Comparison of ENCODE assay signal across 23 mouse cellular contexts in genomic region chr10:43294331-43294730, GRCm38 (mm10).
DNase-seq lines count a peak whose midpoint lies in the region; ATAC-seq lines count a peak whose summit lies in the region.
"Had no signal": no experiment of that assay in that cellular context is flagged by ENCODE, and none has a peak within 500 bp of the region (broad histone marks: within the 10 kb centered on the region; RNA-seq: fewer than 3 reads in every experiment).

No protein-coding gene starts in this region.

- H3K27ac ChIP-seq in midbrain, embryonic 12.5 days (replicated peaks), result no peak overlapping the region
- H3K27ac ChIP-seq in midbrain, embryonic 10.5 days (replicated peaks), result no peak overlapping the region
- H3K27ac ChIP-seq in hindbrain, embryonic 16.5 days (ENCODE audit: low read depth, low read length), result no peak overlapping the region
- H3K27ac ChIP-seq: embryonic facial prominence, embryonic 15.5 days; forebrain, embryonic 10.5 days; left cerebral cortex, adult 2 months; neural tube, embryonic 13.5 days had no signal

- DNase-seq in cerebellum, adult 8-10 months, result peak; percentile 16
- DNase-seq in cerebellum, adult 11 months, result no peak
- no peak for DNase-seq in midbrain, embryonic 10.5 days (ENCODE audit: low spot score)
- peak; percentile 76 for DNase-seq in retina, postnatal 1 day
- DNase-seq in layer of hippocampus, postnatal 10 days (ENCODE audit: low spot score in 2 of 2), result no peak
- DNase-seq in natural killer cell, adult 2 months (ENCODE audit: low spot score in 2 of 2), result no peak
- DNase-seq: adrenal gland, adult 8-10 months; gastrocnemius, postnatal 36 days; kidney, adult 18-20 months; kidney, postnatal 10 days; left cerebral cortex, postnatal 4 days; liver; right cerebral cortex, postnatal 14 days; spleen, adult 18-20 months; thymus, postnatal 36 days had no signal

- ATAC-seq in midbrain, embryonic 12.5 days (ENCODE audit: low FRiP score, low read depth), result peak; percentile 41; the same call in 1 of the 2 replicates
- peak; percentile 27; the same call in 1 of the 2 replicates for ATAC-seq in hindbrain, embryonic 16.5 days
- ATAC-seq: lung, postnatal 0 days had no signal

- H3K4me1 ChIP-seq in midbrain, embryonic 12.5 days, result no peaks in the 10 kb centered on the region
- H3K4me1 ChIP-seq in midbrain, embryonic 10.5 days, result no peaks in the 10 kb centered on the region
- no peaks in the 10 kb centered on the region for H3K4me1 ChIP-seq in hindbrain, embryonic 16.5 days (ENCODE audit: control insufficient read depth, insufficient read depth, low read depth, low read length)
- H3K4me1 ChIP-seq: embryonic facial prominence, embryonic 15.5 days; forebrain, embryonic 10.5 days had no signal

- no peak overlapping the region for H3K4me3 ChIP-seq in midbrain, embryonic 12.5 days
- no peak overlapping the region for H3K4me3 ChIP-seq in midbrain, embryonic 10.5 days
- H3K4me3 ChIP-seq in hindbrain, embryonic 16.5 days (ENCODE audit: low read length), result no peak overlapping the region
- H3K4me3 ChIP-seq: embryonic facial prominence, embryonic 15.5 days; forebrain, embryonic 10.5 days; left cerebral cortex, adult 2 months; neural tube, embryonic 13.5 days had no signal

- no peaks in the 10 kb centered on the region for H3K9me3 ChIP-seq in midbrain, embryonic 12.5 days
- no peaks in the 10 kb centered on the region for H3K9me3 ChIP-seq in midbrain, embryonic 10.5 days (replicated peaks)
- H3K9me3 ChIP-seq in hindbrain, embryonic 16.5 days (ENCODE audit: control insufficient read depth, low read length), result no peaks in the 10 kb centered on the region
- H3K9me3 ChIP-seq: embryonic facial prominence, embryonic 15.5 days; forebrain, embryonic 10.5 days; neural tube, embryonic 13.5 days had no signal

- no peak overlapping the region for H3K4me2 ChIP-seq in midbrain, embryonic 12.5 days (replicated peaks)
- H3K4me2 ChIP-seq in hindbrain, embryonic 16.5 days (ENCODE audit: low read length), result no peak overlapping the region
- H3K4me2 ChIP-seq: embryonic facial prominence, embryonic 15.5 days; neural tube, embryonic 13.5 days had no signal

- H3K36me3 ChIP-seq in midbrain, embryonic 12.5 days, result no peaks in the 10 kb centered on the region
- H3K36me3 ChIP-seq in midbrain, embryonic 10.5 days, result no peaks in the 10 kb centered on the region
- H3K36me3 ChIP-seq in hindbrain, embryonic 16.5 days (ENCODE audit: control insufficient read depth, insufficient read depth, low read length), result no peaks in the 10 kb centered on the region
- H3K36me3 ChIP-seq: embryonic facial prominence, embryonic 15.5 days; forebrain, embryonic 10.5 days; neural tube, embryonic 13.5 days had no signal

- WGBS in midbrain, embryonic 12.5 days, result 77% methylated on average over 4 of the region's 4 CpGs
- WGBS in midbrain, embryonic 10.5 days, result 80% methylated on average over 4 of the region's 4 CpGs
- WGBS in hindbrain, embryonic 16.5 days, result 58% methylated on average over 4 of the region's 4 CpGs

- H3K9ac ChIP-seq in midbrain, embryonic 12.5 days (replicated peaks), result no peak overlapping the region
- no peak overlapping the region for H3K9ac ChIP-seq in hindbrain, embryonic 16.5 days (ENCODE audit: low read depth, low read length)
- H3K9ac ChIP-seq: embryonic facial prominence, embryonic 15.5 days; neural tube, embryonic 13.5 days had no signal

- H3K27me3 ChIP-seq in midbrain, embryonic 12.5 days, result no peaks in the 10 kb centered on the region
- no peaks in the 10 kb centered on the region for H3K27me3 ChIP-seq in midbrain, embryonic 10.5 days (ENCODE audit: low read depth, poor library complexity, severe bottlenecking)
- no peaks in the 10 kb centered on the region for H3K27me3 ChIP-seq in hindbrain, embryonic 16.5 days (replicated peaks; ENCODE audit: control insufficient read depth, insufficient read depth, low read length)
- H3K27me3 ChIP-seq: CH12.LX; embryonic facial prominence, embryonic 15.5 days; neural tube, embryonic 13.5 days had no signal

Comparison
In these comparisons a context has a peak if more than half of its experiments do, and no peak if none do; other contexts are left out.
1. DNase-seq: peak in cerebellum, adult 8-10 months (single experiment) and retina, postnatal 1 day (single experiment); none in cerebellum, adult 11 months (single experiment), midbrain, embryonic 10.5 days (single experiment), layer of hippocampus, postnatal 10 days (0 of 2) and natural killer cell, adult 2 months (0 of 2).